Mouse (Mus musculus): ENCODE data around the gene Gfm1. TPM values are rescaled to one million over a fixed set of nuclear protein-coding genes. Genes with fewer than 3 reads are reported as not detected.

Gene Gfm1
- polyA plus RNA-seq, 1 experiment = 14.9 TPM

GRCm38 (mm10) chr3:67499406-67499791 lies 69.5 kb downstream of the Gfm1 start:
- no peak for TF ChIP-seq POLR2A (IDR thresholded peaks at IDR 0.05; ENCODE audit: control insufficient read depth, extremely low read depth, insufficient read depth, low read length, poor library complexity)
- TF ChIP-seq CTCF (IDR thresholded peaks at IDR 0.05; ENCODE audit: borderline replicate concordance, control insufficient read depth, extremely low read depth, insufficient read depth, low read length, poor library complexity) = no peak
- DNase-seq = no peak
- Histone ChIP-seq H3K4me1 (replicated peaks; ENCODE audit: control insufficient read depth, insufficient read depth, low read length) (no peaks in the 10 kb centered on the region), H3K27me3 (ENCODE audit: control insufficient read depth, insufficient read depth, low read length) (no peaks in the 10 kb centered on the region), H3K4me3 (ENCODE audit: control insufficient read depth, insufficient read depth, low read length) (no peak overlapping the region), H3K27ac (ENCODE audit: control insufficient read depth, insufficient read depth, low read length) (no peak overlapping the region), H3K36me3 (ENCODE audit: control insufficient read depth, insufficient read depth, low read length) (no peaks in the 10 kb centered on the region)
- 93% methylated on average over 4 of the region's 4 CpGs for WGBS

GRCm38 (mm10) chr3:67503878-67504277 lies 74.0 kb downstream of the Gfm1 start:
- 42% methylated on average over 3 of the region's 3 CpGs for WGBS
- Histone ChIP-seq H3K36me3 (ENCODE audit: control insufficient read depth, insufficient read depth, low read length) (no peaks in the 10 kb centered on the region), H3K27me3 (ENCODE audit: control insufficient read depth, insufficient read depth, low read length) (no peaks in the 10 kb centered on the region), H3K4me3 (ENCODE audit: control insufficient read depth, insufficient read depth, low read length) (no peak overlapping the region), H3K27ac (ENCODE audit: control insufficient read depth, insufficient read depth, low read length) (no peak overlapping the region), H3K4me1 (replicated peaks; ENCODE audit: control insufficient read depth, insufficient read depth, low read length) (no peaks in the 10 kb centered on the region)
- DNase-seq = no peak
- TF ChIP-seq POLR2A (IDR thresholded peaks at IDR 0.05; ENCODE audit: control insufficient read depth, extremely low read depth, insufficient read depth, low read length, poor library complexity) = no peak
- no peak for TF ChIP-seq CTCF (IDR thresholded peaks at IDR 0.05; ENCODE audit: borderline replicate concordance, control insufficient read depth, extremely low read depth, insufficient read depth, low read length, poor library complexity)

GRCm38 (mm10) chr3:67505286-67505685 lies 75.4 kb downstream of the Gfm1 start:
- 92% methylated on average over 2 of the region's 2 CpGs for WGBS
- DNase-seq = no peak
- Histone ChIP-seq H3K4me3 (ENCODE audit: control insufficient read depth, insufficient read depth, low read length) (no peak overlapping the region), H3K36me3 (ENCODE audit: control insufficient read depth, insufficient read depth, low read length) (no peaks in the 10 kb centered on the region), H3K27ac (ENCODE audit: control insufficient read depth, insufficient read depth, low read length) (no peak overlapping the region), H3K4me1 (replicated peaks; ENCODE audit: control insufficient read depth, insufficient read depth, low read length) (no peaks in the 10 kb centered on the region), H3K27me3 (ENCODE audit: control insufficient read depth, insufficient read depth, low read length) (no peaks in the 10 kb centered on the region)
- TF ChIP-seq POLR2A (IDR thresholded peaks at IDR 0.05; ENCODE audit: control insufficient read depth, extremely low read depth, insufficient read depth, low read length, poor library complexity) (no peak), CTCF (IDR thresholded peaks at IDR 0.05; ENCODE audit: borderline replicate concordance, control insufficient read depth, extremely low read depth, insufficient read depth, low read length, poor library complexity) (no peak)

DNA sequence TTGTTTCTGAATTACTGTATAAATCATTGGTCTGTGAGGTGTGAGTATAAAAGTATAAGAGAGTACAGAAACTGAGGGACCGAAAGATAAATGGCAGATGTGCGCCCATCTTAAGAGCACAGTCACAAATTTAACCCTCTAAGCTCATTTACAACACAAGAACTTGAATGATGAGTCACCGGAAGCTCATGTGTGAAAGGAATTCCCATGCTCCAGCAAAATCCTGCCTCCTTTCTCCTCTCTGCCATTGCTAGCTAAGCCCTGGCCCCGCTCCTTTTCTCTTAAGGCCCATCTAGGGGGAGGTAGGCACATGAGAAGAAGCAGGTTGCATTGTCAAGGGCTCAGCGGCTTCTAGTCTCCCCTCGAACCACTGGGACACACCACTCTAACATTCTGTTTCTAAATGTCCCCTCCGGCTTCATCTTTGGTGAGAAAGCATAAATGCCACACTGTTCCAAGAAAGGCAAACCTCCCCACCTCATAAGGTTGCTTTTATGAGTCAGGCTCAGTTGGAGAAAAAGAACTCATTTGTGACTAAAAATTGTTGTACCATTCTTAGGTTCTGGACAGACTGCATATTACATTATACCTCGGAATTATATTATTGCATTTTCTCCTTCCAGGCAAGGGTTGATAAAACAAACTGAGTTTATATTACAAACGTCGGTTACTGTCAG lies 78.5 kb downstream of the Gfm1 start:
- 91% methylated on average over 10 of the region's 10 CpGs for WGBS
- Histone ChIP-seq H3K4me1 (replicated peaks; ENCODE audit: control insufficient read depth, insufficient read depth, low read length) (no peaks in the 10 kb centered on the region), H3K4me3 (ENCODE audit: control insufficient read depth, insufficient read depth, low read length) (no peak overlapping the region), H3K27ac (ENCODE audit: control insufficient read depth, insufficient read depth, low read length) (no peak overlapping the region), H3K36me3 (ENCODE audit: control insufficient read depth, insufficient read depth, low read length) (no peaks in the 10 kb centered on the region), H3K27me3 (ENCODE audit: control insufficient read depth, insufficient read depth, low read length) (no peaks in the 10 kb centered on the region)
- TF ChIP-seq POLR2A (IDR thresholded peaks at IDR 0.05; ENCODE audit: control insufficient read depth, extremely low read depth, insufficient read depth, low read length, poor library complexity) (no peak), CTCF (IDR thresholded peaks at IDR 0.05; ENCODE audit: borderline replicate concordance, control insufficient read depth, extremely low read depth, insufficient read depth, low read length, poor library complexity) (no peak)
- DNase-seq = no peak

DNA sequence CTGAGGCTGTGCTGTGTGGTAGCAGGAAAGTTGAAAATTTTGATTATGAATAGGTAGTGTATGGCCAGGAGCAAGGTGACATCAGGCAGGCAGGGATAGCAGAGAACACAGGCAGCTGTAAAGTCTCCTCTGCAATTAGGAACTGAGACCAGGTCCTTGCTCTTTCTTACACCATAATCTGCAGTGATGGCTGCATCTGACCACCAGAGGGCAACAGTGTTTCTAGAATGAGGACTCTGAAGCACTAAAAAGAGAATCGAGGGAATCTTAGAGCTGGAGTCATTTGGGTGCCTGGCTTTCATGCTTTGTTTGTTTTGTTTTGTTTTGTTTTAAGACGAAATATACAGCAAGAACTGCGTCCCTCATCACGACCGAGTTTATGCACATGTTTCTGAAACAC lies 82.9 kb downstream of the Gfm1 start:
- no peak for TF ChIP-seq POLR2A (IDR thresholded peaks at IDR 0.05; ENCODE audit: control insufficient read depth, extremely low read depth, insufficient read depth, low read length, poor library complexity)
- no peak for TF ChIP-seq CTCF (IDR thresholded peaks at IDR 0.05; ENCODE audit: borderline replicate concordance, control insufficient read depth, extremely low read depth, insufficient read depth, low read length, poor library complexity)
- Histone ChIP-seq H3K4me1 (replicated peaks; ENCODE audit: control insufficient read depth, insufficient read depth, low read length) (no peaks in the 10 kb centered on the region), H3K27ac (ENCODE audit: control insufficient read depth, insufficient read depth, low read length) (no peak overlapping the region), H3K4me3 (ENCODE audit: control insufficient read depth, insufficient read depth, low read length) (no peak overlapping the region), H3K27me3 (ENCODE audit: control insufficient read depth, insufficient read depth, low read length) (no peaks in the 10 kb centered on the region; the same call in 1 of the 2 replicates), H3K36me3 (ENCODE audit: control insufficient read depth, insufficient read depth, low read length) (no peaks in the 10 kb centered on the region)
- 3% methylated on average over 5 of the region's 5 CpGs for WGBS
- DNase-seq = peak; percentile 56

GRCm38 (mm10) chr3:67514801-67515273 lies 84.9 kb downstream of the Gfm1 start:
- Histone ChIP-seq H3K4me1 (replicated peaks; ENCODE audit: control insufficient read depth, insufficient read depth, low read length) (no peaks in the 10 kb centered on the region), H3K27ac (ENCODE audit: control insufficient read depth, insufficient read depth, low read length) (no peak overlapping the region), H3K36me3 (ENCODE audit: control insufficient read depth, insufficient read depth, low read length) (no peaks in the 10 kb centered on the region), H3K27me3 (ENCODE audit: control insufficient read depth, insufficient read depth, low read length) (no peaks in the 10 kb centered on the region; the same call in 1 of the 2 replicates), H3K4me3 (ENCODE audit: control insufficient read depth, insufficient read depth, low read length) (no peak overlapping the region)
- no peak for TF ChIP-seq POLR2A (IDR thresholded peaks at IDR 0.05; ENCODE audit: control insufficient read depth, extremely low read depth, insufficient read depth, low read length, poor library complexity)
- TF ChIP-seq CTCF (IDR thresholded peaks at IDR 0.05; ENCODE audit: borderline replicate concordance, control insufficient read depth, extremely low read depth, insufficient read depth, low read length, poor library complexity) = no peak
- DNase-seq = peak; percentile 2
- 6% methylated on average over 40 of the region's 40 CpGs for WGBS
